Mouse (Mus musculus) cerebellum, postnatal 4 days (tissue): Measurements from ENCODE around the gene Slitrk6.

Experiments
- DNase-seq, 2 experiments: peaks; one replicate each; pipeline ENCODE4 v3.0.0; 2022; ENCODE audit warnings: low spot score in 2 of 2, mixed read lengths in 1 of 2

The Slitrk6 gene

DNA sequence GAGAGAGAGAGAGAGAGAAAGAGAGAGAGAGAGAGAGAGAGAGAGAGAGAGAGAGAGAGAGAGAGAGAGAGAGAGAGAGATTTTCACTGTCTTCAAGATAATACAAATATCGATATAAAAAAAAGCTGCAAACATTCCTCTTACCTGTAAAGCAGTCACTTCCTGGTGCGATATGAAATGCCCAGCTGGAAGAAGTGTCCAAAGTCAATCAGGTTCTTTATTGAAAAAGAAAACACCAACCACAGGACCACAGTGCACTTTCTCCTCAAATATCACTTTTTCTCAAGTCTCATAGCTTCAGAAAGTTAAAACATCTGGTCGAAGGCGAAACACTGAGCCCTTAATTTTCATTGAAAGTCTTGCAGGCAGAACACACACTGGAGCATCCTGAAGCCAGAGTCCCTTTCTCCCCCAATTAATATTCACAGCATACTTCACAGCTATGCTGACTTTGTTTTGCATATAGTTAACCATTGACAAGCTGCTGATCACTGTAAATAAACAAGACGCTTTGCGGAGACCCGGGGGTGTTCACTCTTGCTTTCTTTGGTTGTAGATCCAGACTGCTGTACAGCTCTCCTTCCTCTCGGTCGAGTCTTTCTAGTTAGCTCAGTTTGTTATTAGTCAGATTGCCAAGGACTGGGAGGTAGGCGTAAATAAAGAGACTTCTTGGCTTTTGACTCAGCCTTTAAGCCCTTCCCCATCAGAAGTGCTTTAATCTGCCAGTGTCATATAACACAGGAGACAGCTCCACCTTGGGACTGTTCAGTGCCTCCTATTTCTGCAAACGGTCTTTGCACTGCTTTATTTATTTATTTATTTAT lies at the start of gene Slitrk6:
TSS of gene Slitrk6 (minus strand) at position 666 of the 824 bp plus-strand sequence.
- peak in 1 of 2 experiments; percentile 8 for DNase-seq

DNA sequence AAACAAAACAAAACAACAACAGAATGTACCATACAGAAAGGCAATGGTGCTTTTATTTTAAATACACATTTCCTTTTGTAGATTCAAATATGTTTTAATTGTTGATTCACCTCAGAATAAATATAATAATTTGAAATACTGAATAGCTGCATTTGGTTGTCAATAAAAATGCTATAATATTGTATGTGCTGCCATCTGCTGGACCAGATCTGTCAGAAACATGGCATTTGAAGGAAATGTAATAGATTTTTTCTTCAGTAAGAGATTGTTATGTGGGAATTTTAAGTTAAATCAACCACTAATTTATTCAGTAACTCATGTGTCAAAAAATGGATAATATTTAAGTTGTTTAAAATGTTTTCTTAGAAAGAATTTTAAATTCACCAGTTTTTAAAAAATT lies 22.6 kb upstream of the Slitrk6 start:
- DNase-seq: peak in 1 of 2 experiments; percentile 20

- DNase-seq: no peak
Measured at GRCm38 (mm10) chr14:110770694-110771093, 15.7 kb upstream of the Slitrk6 start.

GRCm38 (mm10) chr14:110762588-110763220 lies 7.8 kb upstream of the Slitrk6 start:
- DNase-seq: no peak

DNA sequence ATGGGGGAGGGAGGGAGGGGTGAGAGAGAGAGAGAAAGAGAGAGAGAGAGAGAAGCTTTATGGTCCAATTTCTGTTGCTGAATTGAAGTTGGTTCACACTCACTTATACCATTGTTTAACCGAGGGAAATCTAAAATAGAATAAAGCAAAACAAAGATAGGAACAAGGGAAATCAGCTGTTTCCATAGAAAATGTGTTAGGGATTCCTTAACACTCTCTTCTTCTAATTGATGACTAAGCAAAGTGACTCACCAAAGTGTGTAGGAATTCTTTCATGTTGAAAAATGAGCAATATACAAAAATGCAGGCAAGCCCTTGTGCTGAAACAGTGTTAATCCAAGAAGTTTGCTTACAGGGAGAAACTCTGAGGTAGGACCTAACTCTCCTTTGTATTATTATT lies 6.0 kb upstream of the Slitrk6 start:
- no peak for DNase-seq

- DNase-seq: no peak
Measured at GRCm38 (mm10) chr14:110755308-110755650, 330 bp upstream of the Slitrk6 start.

DNA sequence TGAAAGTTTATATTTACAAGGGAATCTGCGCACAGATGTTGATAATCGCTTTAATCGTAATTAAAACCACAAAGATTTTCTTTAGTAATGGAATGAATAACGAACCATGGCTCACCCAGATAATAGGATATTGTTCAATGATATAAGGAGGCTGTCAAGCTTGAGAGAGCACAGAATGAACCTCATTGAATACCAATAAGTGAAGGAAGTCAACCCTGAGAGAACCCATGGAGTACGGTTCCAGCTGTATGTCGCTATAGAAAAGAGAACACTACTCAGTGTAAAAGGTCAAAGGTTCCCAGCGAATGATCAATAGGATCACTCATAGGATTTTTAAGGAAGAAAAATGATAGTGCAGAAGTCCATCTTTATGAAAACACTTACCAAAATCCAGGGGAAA lies 15.1 kb downstream of the Slitrk6 start:
- no peak for DNase-seq

GRCm38 (mm10) chr14:110739368-110739767 lies 15.6 kb downstream of the Slitrk6 start:
- no peak for DNase-seq

DNA sequence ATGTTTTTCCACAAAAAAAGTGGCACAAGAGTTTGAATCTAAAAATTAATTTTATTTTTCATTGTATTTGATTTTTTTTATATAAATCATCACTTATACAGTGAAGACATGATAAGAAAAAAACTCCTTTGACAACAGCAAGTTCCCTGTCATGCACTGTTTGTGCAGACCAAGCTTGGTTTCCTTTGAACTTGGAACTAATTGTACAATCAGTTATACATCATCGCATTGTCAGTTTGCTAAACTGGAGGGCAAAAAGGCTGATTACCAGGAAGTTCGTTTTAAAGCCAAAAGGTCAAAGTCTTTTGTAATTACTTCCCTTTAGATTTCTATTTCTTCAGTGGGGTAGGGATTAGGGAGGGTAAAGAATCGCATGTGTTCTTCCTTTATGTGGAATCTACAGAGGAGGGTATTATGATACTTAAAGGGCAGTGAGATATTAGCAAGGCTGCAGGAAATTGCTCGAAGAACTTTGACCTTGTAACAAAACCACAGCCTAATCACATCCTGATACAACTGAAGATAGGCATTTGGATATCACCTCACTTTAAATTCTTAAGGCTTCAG lies 26.5 kb downstream of the Slitrk6 start:
- no peak for DNase-seq

GRCm38 (mm10) chr14:110724026-110724576 lies 30.8 kb downstream of the Slitrk6 start:
- DNase-seq: no peak
